Mouse (Mus musculus): ENCODE measurements around the gene Snx30.

DNA sequence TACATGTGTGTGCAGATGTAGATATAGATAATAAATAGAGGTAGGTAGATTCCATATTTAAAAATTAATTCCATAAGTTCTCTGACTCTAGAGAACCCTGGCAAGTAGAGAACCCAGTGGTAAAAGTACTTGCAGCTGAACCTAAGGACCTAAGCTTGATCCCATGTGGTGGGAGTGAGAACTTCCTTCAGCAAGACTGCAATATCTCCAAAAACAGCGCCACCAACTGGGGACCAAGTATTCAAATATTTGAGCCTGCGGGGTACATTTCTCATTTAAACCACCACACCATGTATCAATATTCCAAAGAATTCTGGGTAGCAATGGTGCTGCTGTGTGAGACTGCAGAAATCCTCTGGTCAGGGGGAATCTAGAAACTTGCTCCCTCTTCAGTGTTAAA is 11.5 kb upstream of the Snx30 start:
- TF ChIP-seq CTCF (IDR thresholded peaks at IDR 0.05; ENCODE audit: low read depth), result 0 out of 2 replicates have a peak, but pooled peaks have one; percentile 10
- no peak for TF ChIP-seq EP300 (IDR thresholded peaks at IDR 0.05; ENCODE audit: low read depth)

All from liver, postnatal 0 days (tissue).